Mouse (Mus musculus) erythroblast, adult 5-6 weeks (primary cell): ENCODE measurements around the gene Ccr8. TPM values are rescaled to one million over a fixed set of nuclear protein-coding genes. Genes with fewer than 3 reads are reported as not detected.
"Not testable (repeated sequence)": the region's sequence is repeated elsewhere in the genome, so short reads cannot be mapped to it uniquely, and the experiment has no call there.

Source experiments
- ATAC-seq: replicated peaks from 2 replicates; pipeline ENCODE4 v1.8.0; 2016; ENCODE audit warnings: moderate number of reproducible peaks, mild to moderate bottlenecking, moderate TSS enrichment, inconsistent platforms; ENCODE audit not compliant: poor library complexity, low FRiP score, severe bottlenecking
- total RNA-seq, 2 experiments: library from RNA; stranded (forward) in 1 of 2; stranded (reverse) in 1 of 2; fragments of 150-400 nt in 1 of 2; fragments of 200-764, 138-1000 nt in 1 of 2; gene quantifications; 2 replicates each; pipeline versions ENCODE4 v1.2.3 to v1.2.4; 2015 to 2017; ENCODE audit warnings: low replicate concordance in 2 of 2

Gene Ccr8
- total RNA-seq, 2 experiments from 2014 or later = not detected

- ATAC-seq = no peak
These were observed 7.5 kb upstream of the Ccr8 start for GRCm38 (mm10) chr9:120084406-120084805.

DNA sequence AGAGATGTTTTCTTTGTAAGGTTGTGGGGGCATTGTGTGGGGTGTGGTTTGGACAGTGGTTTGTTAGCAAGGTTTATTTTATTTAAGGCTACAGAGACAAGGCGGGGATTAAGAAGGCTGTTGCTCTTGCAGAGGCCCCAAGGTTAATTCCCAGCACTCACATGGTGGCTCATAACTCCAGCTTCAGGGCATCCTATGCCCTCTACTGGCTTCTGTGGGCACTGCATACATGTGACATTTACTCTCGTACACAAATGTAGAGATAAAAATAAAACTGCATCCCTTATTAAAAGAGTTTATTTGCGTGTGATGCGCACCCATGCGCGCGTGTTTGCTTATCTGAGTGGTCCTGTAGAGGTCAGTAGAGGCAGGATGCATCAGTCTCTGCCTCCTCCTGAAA is 2.8 kb upstream of the Ccr8 start:
- ATAC-seq = no peak

DNA sequence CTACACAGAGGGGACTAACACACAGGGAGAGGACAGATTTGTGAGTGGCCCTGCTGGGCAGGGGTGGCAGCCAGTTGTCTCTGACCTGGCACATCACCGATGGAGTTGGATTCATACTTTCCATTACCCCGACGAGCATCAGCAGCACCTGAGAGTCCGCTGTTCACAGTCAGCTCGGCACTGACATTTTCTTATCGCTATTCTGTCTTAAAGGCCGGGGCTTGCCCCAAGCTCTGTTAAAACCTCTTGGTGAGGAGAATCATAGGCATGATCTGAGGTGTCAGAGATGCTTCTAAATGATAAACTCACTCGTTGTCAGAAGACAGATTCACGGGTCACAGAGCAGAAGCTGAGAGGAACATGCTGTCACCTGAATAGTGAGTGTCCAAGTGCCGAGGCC is 828 bp upstream of the Ccr8 start:
- ATAC-seq = no peak

DNA sequence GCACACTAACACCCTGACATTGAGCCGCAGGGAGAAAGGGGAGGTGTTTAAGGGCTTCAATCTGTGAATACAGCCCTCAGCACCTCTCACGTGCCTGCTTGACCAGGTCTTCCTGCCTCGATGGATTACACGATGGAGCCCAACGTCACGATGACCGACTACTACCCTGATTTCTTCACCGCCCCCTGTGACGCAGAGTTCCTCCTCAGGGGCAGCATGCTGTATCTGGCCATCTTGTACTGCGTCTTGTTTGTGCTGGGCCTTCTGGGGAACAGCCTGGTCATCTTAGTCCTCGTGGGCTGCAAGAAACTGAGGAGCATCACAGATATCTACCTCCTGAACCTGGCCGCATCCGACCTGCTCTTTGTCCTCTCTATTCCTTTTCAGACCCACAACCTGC is 1.8 kb downstream of the Ccr8 start:
- ATAC-seq = no peak

GRCm38 (mm10) chr9:120095886-120096285 is 4.0 kb downstream of the Ccr8 start:
- no peak for ATAC-seq

DNA sequence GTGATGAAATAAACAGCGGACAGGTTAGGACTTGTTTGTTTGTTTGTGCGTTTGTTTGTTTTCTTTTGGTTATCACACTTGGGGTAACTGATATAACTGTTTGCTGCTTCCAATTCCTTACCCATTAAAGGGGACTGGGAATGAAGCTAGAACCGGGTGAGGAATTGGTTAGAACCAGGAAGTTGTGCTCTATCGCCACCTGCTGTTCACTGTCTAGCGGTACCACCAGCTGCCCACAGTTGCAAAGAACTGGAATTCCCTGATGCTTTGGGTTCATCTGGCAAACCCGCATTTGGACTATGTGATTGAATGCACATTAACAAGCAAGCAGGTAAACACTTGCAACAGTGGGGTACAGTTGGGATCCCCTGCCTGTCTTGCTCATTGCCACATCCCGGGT is 6.8 kb downstream of the Ccr8 start:
- peak; percentile 79 for ATAC-seq

DNA sequence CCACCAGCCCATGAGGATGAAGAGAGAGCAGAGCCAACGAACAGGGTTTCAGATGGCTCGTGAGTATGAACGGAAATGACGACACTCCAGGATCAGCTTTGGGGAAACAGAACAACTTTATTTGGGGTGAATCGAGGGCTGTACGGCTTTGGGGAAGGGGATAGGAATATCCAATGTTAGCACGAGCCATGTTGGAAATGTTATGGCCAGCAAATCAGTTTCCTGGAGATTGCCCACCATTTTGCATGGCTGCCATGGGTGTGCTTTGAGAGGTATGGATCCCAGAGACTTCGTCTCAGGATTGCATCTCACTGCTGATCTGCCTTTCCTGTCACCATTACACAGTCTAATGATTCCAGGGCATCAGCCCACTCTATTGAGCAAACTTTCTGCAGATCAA is 7.4 kb downstream of the Ccr8 start:
- ATAC-seq = no peak

GRCm38 (mm10) chr9:120101165-120101564 is 9.3 kb downstream of the Ccr8 start:
- no peak for ATAC-seq

GRCm38 (mm10) chr9:120108953-120109352 is 17.0 kb downstream of the Ccr8 start:
- not testable (repeated sequence) for ATAC-seq

DNA sequence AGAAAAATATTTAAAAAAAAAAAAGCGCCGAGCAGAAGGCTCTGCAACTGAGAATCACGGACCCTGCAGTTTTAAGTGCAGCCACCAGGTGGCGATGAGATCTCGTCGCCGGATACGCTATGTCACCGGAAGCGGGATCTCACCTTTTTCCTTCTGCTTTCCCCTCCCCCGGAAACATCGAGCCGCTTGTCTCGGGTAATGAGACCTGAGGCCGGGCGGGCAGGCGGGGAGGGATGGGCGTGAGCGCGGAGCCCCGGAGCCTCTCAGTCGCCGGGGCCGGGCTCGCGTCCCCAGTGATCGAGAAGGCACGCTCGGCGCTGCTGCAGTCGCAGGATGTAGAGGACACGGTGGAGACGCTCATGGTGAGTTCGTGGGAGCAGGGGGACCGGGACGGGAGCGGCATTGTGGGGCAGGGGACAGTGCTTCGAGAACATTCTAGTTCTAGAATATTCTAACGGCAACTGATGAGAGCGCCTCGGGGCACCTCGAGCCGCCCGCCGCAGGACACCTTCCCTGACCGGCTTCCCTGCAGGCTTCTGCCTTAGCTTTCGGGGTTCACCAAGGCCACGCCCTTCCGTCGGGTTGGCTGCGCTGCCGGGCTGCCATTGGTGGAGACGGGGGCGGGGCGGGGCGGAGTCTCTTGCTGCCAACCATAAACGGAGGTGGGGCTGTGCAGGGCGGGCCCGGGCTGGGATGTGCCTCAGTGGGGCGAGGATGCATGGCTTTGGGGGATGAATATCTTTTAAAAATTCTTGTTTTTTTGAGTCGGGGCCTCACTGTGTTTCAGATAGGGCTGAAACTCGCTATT is 18.5 kb downstream of the Ccr8 start, which contains the start of gene Slc25a38:
Gene Slc25a38 (plus strand): TSS at position 164 of the 808 bp plus-strand sequence.
- ATAC-seq = peak; percentile 82

- no peak for ATAC-seq
These were observed 19.4 kb downstream of the Ccr8 start for GRCm38 (mm10) chr9:120111156-120111945.

DNA sequence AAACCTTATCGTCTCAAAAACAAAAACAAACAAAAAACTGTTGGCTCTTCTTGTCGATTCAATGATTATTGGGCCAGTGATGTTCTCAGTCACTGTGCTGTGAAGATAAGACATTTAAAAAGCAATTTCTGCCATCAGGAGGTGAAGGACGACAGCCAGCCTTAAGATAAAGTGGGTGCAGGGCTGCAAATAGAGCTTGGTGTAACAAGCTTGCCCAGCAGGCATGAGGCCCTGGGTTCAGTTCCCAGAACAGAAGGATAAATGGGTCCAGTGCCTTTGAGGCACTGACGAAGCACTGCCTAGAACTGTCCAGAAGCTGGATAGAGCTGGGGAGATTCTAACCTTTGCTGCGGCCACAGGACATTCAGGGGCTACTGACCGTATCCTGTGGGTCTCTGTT is 20.6 kb downstream of the Ccr8 start:
- peak; percentile 23 for ATAC-seq

- no peak for ATAC-seq
These were observed 21.5 kb downstream of the Ccr8 start for GRCm38 (mm10) chr9:120113456-120113855.

GRCm38 (mm10) chr9:120114051-120114788 is 22.3 kb downstream of the Ccr8 start:
- ATAC-seq = no peak

- peak; percentile 49 for ATAC-seq
These were observed 22.9 kb downstream of the Ccr8 start for GRCm38 (mm10) chr9:120114789-120115151.

- ATAC-seq = peak; percentile 67
These were observed 23.7 kb downstream of the Ccr8 start for GRCm38 (mm10) chr9:120115580-120115979.

DNA sequence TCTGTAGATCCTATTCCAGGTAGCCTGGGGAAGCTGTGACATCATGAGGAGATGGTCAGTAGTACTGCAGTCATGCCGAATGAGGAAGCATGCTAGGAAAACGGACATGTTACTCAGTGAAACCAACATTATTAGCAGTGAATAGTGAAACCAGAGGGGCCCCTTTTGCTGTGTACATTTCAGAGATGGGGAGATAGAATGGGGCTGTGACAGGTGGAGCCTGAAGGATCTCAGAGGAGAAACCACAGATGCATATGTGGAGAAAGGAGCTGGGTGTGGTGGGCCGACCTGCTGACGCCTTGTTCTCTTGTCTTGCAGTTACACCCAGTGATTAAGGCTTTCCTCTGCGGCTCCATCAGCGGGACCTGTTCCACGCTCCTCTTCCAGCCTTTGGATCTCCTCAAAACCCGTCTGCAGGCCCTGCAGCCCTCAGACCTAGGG is 24.3 kb downstream of the Ccr8 start:
- peak; percentile 54 for ATAC-seq

DNA sequence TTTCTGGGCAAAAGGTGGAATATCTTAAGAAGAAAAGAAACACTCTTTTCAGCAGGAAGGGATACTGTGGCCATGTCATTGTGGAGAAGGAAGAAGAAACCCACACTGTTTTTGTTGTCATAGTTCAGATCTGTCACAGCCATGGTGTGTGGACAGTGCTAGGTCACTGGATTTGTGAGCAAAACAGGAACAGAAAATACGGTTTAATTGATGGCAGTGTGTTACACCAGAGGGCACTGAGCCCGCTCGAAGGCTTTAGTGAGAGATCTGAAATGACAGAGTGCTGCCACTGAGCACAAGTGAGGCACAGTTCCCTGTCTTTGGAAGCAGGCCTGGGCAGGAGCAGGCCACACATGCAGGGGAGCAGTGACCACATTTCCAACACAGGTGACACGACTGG is 26.3 kb downstream of the Ccr8 start:
- no peak for ATAC-seq

DNA sequence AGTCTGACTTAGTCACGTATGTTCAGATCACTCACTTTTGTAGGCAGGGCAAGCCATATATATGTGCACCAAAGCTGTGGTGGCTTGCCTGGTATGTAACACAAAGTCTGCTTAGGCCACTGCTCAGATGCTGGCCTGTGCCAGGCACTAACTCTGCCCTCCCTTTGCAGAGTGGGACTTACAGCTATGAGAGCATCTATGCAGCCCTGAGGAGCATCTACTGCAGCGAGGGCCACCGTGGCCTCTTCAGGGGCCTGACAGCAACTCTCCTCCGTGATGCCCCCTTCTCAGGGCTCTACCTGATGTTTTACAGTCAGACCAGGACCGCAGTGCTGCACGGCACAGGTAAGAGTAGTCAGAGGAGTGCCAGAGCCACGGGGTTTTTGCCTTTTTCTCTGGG is 28.6 kb downstream of the Ccr8 start:
- no peak for ATAC-seq

GRCm38 (mm10) chr9:120126868-120127267 is 35.0 kb downstream of the Ccr8 start:
- no peak for ATAC-seq
